Mouse (Mus musculus): ENCODE measurements at regions not wholly inside any gene's neighbourhood (a gene's known extent, or its start where the extent isn't known, plus 50 kb on each side); places are given as distances from the start of the nearest gene placed in this dataset.

DNA sequence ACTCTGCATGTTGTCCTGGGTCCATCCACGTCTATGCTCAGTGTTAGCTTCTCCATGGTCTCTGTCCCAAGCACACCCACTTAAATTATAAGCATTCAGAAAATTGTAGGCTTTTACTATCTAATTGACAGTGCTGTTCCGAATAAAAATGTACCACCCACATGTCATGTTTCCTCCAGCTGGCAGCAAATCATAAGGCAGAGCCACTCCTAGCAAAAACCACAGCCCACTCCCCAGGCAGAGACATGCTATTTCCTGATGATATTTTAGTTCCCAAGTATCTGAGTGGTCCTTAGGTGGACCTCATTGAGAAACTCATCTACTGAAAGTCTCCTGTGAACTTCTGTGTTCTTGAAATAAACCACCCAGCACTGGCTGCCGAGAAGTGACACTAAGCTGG lies 117.1 kb downstream of the Spata18 start:
- no peak overlapping the region for H3K27ac ChIP-seq (ENCODE audit: low read depth, low read length)
- no peak overlapping the region for H3K4me3 ChIP-seq (ENCODE audit: low read depth, low read length)
- no peak overlapping the region for H3K9ac ChIP-seq (ENCODE audit: low read depth, low read length)
- no peaks in the 10 kb centered on the region for H3K27me3 ChIP-seq (replicated peaks; ENCODE audit: control insufficient read depth, insufficient read depth, low read length)
- no peaks in the 10 kb centered on the region for H3K9me3 ChIP-seq (ENCODE audit: control insufficient read depth)
- ATAC-seq: no peak
- no peaks in the 10 kb centered on the region for H3K4me1 ChIP-seq (replicated peaks; ENCODE audit: control insufficient read depth, insufficient read depth, low read length)
- no peaks in the 10 kb centered on the region for H3K36me3 ChIP-seq (ENCODE audit: control insufficient read depth, insufficient read depth)
- H3K4me2 ChIP-seq (replicated peaks; ENCODE audit: low read depth): no peak overlapping the region
- WGBS: 64% methylated on average over 3 of the region's 3 CpGs
- TF ChIP-seq CTCF (IDR thresholded peaks at IDR 0.05; ENCODE audit: low read depth): no peak

DNA sequence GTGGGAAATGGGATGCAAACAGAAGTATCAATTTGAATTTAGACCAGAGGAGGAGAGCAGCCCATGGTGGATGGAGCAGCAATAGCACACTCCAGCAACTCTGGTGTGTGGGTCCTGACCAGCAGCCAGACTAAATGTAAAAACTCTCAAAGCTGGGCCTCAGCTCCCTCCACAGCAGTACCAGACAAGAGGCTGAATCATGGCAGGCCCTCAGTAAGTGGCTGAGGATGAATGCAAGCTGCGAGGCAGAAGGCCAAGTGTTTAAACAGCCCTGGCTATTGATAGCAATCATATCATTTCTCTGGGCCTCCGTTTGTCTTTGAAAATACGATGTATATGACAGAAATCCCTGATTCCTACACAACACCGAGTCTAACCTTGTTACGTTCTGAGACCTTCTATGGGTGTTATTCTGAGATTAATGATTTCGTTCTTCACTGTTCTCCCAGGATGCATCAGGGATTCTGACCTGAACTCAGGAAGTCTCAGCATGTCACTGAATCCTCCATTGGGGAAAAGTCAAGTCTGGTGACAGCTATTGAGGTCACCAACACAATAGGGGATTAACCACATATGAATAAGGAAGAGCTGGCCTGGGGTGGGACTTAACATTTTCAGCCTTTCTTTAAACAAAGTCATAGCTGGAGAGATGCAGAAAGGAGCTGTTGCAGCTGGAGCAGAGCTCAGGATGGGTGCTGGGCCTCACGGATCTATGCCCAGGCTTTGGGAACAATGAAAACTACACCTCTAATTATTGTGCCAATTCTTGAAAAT lies 124.8 kb downstream of the Spata18 start:
- Histone ChIP-seq H3K27me3 (replicated peaks; ENCODE audit: control insufficient read depth, insufficient read depth, low read length) (no peaks in the 10 kb centered on the region), H3K4me3 (ENCODE audit: low read depth, low read length) (no peak overlapping the region), H3K4me1 (replicated peaks; ENCODE audit: control insufficient read depth, insufficient read depth, low read length) (no peaks in the 10 kb centered on the region), H3K27ac (ENCODE audit: low read depth, low read length) (no peak overlapping the region), H3K36me3 (ENCODE audit: control insufficient read depth, insufficient read depth) (no peaks in the 10 kb centered on the region), H3K9me3 (ENCODE audit: control insufficient read depth) (no peaks in the 10 kb centered on the region), H3K9ac (ENCODE audit: low read depth, low read length) (no peak overlapping the region), H3K4me2 (replicated peaks; ENCODE audit: low read depth) (no peak overlapping the region)
- no peak for ATAC-seq
- 63% methylated on average over 7 of the region's 7 CpGs for WGBS
- no peak for TF ChIP-seq CTCF (IDR thresholded peaks at IDR 0.05; ENCODE audit: low read depth)

GRCm38 (mm10) chr5:73777282-73777921 lies 126.2 kb downstream of the Spata18 start:
- no peak overlapping the region for H3K4me2 ChIP-seq (replicated peaks; ENCODE audit: low read depth)
- no peak overlapping the region for H3K9ac ChIP-seq (ENCODE audit: low read depth, low read length)
- WGBS: 49% methylated on average over 9 of the region's 9 CpGs
- TF ChIP-seq CTCF (IDR thresholded peaks at IDR 0.05; ENCODE audit: low read depth): 0 out of 2 replicates have a peak, but pooled peaks have one; percentile 3
- no peak overlapping the region for H3K27ac ChIP-seq (ENCODE audit: low read depth, low read length)
- ATAC-seq: no peak
- H3K4me3 ChIP-seq (ENCODE audit: low read depth, low read length): no peak overlapping the region
- no peaks in the 10 kb centered on the region; the same call in 1 of the 2 replicates for H3K4me1 ChIP-seq (replicated peaks; ENCODE audit: control insufficient read depth, insufficient read depth, low read length)
- H3K27me3 ChIP-seq (replicated peaks; ENCODE audit: control insufficient read depth, insufficient read depth, low read length): no peaks in the 10 kb centered on the region
- no peaks in the 10 kb centered on the region for H3K36me3 ChIP-seq (ENCODE audit: control insufficient read depth, insufficient read depth)
- no peaks in the 10 kb centered on the region for H3K9me3 ChIP-seq (ENCODE audit: control insufficient read depth)

GRCm38 (mm10) chr5:73781190-73781940 lies 130.2 kb downstream of the Spata18 start:
- Histone ChIP-seq H3K36me3 (ENCODE audit: control insufficient read depth, insufficient read depth) (no peaks in the 10 kb centered on the region), H3K27me3 (replicated peaks; ENCODE audit: control insufficient read depth, insufficient read depth, low read length) (no peaks in the 10 kb centered on the region), H3K27ac (ENCODE audit: low read depth, low read length) (no peak overlapping the region), H3K4me3 (ENCODE audit: low read depth, low read length) (no peak overlapping the region), H3K4me1 (replicated peaks; ENCODE audit: control insufficient read depth, insufficient read depth, low read length) (no peaks in the 10 kb centered on the region; the same call in 1 of the 2 replicates), H3K4me2 (replicated peaks; ENCODE audit: low read depth) (no peak overlapping the region), H3K9me3 (ENCODE audit: control insufficient read depth) (no peaks in the 10 kb centered on the region), H3K9ac (ENCODE audit: low read depth, low read length) (no peak overlapping the region)
- no peak for TF ChIP-seq CTCF (IDR thresholded peaks at IDR 0.05; ENCODE audit: low read depth)
- ATAC-seq: no peak
- WGBS: 94% methylated on average over 23 of the region's 23 CpGs

GRCm38 (mm10) chr5:73782214-73783091 lies 131.3 kb downstream of the Spata18 start:
- Histone ChIP-seq H3K36me3 (ENCODE audit: control insufficient read depth, insufficient read depth) (no peaks in the 10 kb centered on the region), H3K9ac (ENCODE audit: low read depth, low read length) (no peak overlapping the region), H3K9me3 (ENCODE audit: control insufficient read depth) (no peaks in the 10 kb centered on the region), H3K4me1 (replicated peaks; ENCODE audit: control insufficient read depth, insufficient read depth, low read length) (no peaks in the 10 kb centered on the region; the same call in 1 of the 2 replicates), H3K27me3 (replicated peaks; ENCODE audit: control insufficient read depth, insufficient read depth, low read length) (no peaks in the 10 kb centered on the region), H3K4me3 (ENCODE audit: low read depth, low read length) (no peak overlapping the region), H3K27ac (ENCODE audit: low read depth, low read length) (no peak overlapping the region), H3K4me2 (replicated peaks; ENCODE audit: low read depth) (no peak overlapping the region)
- ATAC-seq: peak; percentile 79
- TF ChIP-seq CTCF (IDR thresholded peaks at IDR 0.05; ENCODE audit: low read depth): no peak
- WGBS: 49% methylated on average over 15 of the region's 15 CpGs

All from intestine, postnatal 0 days (tissue).